Mouse (Mus musculus) heart, postnatal 4 days (tissue): ENCODE results near the gene Bbs9. TPM values are rescaled to one million over a fixed set of nuclear protein-coding genes. Genes with fewer than 3 reads are reported as not detected.

Source experiments
- DNase-seq: peaks from one replicate; pipeline ENCODE4 v3.0.0; 2021
- total RNA-seq, 2 experiments: library from RNA; stranded (reverse); gene quantifications; 2 replicates each; pipeline ENCODE4 v1.2.3; 2021

The Bbs9 gene
- total RNA-seq, 2 experiments from 2014 or later, result 14.0 to 15.9 TPM

DNA sequence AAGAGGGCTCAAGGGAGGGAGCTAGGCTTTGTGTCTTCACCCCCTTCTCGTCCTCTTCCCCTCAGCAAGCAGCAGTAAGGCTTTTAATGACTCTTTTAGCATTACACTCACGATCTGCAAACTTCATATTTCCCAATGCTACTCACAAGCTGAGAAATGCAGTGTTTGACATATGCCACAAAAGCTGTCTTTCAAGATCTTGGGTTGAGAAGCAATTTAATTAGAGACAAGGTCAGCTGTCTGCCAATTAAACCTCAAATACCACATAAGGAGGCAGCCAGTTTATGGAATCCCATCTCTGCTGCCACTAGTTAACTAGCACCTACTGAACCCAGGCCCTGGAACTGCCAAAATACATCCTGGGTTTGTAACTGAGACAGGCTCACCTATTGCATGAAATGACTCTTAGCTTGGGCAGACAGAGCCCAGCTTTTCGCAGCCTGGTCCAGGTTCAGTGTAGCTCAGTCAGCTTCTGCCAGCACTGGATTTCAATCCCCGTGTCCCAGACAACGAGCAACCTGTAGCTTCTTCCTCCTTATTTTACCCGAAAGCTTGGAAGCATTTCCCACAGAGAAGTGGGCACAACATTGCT lies 278.7 kb downstream of the Bbs9 start:
- DNase-seq, result no peak

DNA sequence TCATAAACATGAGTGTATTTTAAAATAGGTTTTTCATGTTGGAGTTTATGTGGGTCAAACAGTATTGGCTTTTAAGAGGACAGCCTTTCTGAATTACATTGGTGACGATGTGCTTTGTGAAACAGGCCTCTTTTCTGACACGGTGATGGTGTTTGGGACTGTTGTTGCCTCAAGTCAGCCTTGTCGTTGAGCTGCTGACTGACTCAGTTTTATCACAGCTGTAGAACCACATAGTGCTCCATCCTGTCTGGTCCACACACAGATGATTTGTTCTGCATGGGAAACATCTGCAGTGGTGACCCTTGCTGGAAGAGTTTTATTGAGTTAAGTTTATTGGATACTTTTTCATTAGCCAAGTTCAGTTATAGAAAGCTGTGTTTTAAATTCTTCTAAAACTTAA lies 283.0 kb downstream of the Bbs9 start:
- DNase-seq, result no peak

DNA sequence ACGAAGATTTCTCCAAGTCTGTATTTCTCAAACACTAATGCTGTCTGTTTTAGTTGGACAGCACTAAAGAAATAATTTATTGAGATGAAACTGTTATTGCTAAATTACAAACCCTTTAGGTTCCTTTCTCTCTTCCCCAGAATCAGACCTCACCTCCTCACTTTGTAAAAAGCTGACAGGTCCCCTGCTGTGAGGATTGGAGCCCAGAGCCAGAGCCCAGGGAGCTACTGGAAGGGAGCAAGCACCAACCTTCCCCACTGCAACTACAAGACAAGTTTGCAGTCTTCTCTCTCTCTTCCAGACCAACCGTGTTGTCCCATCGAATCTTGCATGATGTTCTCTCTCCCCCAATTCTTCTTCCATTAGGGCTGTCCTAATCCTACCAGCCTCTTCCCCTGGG lies 283.7 kb downstream of the Bbs9 start:
- no peak for DNase-seq

DNA sequence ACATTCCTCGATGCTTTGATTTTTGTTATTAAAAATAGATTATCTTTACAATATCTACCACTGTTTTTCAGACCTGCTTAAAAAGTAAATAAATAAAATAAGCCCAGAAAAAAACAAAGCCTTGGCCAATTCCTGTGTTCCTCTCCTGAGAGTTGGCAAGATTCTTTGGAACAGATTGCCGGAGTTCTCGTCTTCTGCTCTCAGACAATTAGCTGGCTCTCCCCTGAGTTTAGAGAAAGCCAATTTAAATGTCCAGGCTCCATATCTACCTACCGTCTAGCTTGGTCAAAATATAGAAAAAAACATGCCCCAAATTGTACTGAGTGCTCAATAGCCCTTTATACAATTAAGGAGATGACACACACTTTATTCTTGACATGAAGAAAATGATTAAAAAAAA lies 284.9 kb downstream of the Bbs9 start:
- no peak for DNase-seq

DNA sequence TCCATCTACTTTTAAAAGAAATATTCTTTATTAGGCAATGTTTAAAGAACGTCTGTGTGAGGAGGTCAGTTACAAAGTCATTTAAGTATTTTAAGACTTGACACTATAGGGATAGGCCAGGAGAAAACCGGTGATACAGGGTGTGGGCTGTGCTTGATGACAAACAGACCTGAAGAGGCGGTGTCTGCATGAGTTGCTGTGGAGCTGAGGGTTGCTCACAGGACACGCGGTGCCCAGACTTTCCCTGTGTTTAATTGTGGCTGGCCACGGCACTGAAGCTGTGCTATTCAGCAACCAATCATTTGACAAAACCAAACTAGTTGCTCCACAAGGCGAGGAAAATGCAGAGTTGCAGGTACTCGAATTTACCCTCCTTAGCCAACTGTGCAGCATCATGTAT lies 286.0 kb downstream of the Bbs9 start:
- no peak for DNase-seq

DNA sequence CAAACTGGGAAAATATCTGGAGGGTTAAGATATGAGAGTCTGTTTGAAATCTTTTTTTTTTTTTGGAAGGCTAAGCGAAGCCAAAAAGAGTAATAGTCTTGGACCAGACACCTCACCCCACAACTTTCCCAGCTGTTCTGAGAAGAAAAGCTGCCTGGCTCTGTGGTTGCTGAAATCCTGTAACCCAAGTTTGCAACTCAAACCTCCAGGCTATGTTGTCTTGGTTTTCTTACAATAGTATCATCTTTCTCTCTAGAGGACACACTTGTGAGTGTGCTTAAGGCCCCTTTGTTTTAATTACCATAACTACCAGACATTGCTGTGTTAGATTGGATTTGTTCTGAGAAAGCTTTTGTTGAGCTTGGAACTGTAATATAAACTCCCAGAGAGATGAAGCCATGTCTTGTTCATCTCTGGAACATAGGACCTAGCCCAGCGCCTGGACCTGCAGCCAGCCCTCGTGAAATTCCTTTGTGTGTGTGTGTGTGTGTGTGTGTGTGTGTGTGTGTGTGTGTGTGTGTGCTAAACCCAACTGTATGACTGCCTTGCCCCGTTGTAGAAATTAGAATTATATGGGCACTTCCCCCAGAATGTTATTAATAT lies 290.2 kb downstream of the Bbs9 start:
- DNase-seq, result no peak

DNA sequence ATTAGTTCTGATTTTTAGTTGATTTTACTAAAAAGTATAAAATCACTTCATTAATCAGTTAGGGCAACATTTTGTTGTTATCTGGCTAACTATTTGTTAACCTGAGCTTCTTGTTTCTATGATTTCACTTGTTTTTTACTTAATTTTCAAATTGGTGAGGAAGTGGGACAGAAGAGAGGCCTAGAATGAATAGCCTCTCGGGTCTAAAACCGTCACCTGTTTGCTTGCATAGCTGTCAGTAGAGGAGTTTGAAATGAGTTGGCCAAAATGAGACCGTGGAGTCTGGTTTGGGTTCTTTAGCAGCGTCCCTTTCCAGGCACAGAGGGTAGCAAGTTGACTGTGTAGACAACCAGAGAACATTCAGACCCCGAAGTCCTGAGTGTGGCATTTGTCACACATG lies 291.6 kb downstream of the Bbs9 start:
- no peak for DNase-seq

DNA sequence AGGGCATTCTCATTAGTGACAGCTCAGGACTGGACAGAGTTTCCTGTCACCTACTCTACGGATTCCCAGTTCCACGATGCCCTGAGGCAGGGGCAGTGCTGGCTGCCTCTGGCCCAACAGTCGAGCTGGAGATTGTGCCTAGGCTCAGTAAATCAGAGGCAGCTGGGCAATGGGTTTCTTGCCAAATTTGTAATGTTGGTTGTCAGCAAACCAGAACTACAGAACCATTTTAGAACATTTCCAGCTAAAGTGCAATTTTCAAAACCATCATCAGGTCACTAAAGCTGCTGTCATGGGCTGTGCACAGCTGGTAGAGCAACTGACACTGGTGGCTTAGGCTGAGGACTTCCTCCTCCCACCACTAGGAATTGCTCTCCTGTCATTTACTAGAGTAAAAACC lies 292.3 kb downstream of the Bbs9 start:
- no peak for DNase-seq

DNA sequence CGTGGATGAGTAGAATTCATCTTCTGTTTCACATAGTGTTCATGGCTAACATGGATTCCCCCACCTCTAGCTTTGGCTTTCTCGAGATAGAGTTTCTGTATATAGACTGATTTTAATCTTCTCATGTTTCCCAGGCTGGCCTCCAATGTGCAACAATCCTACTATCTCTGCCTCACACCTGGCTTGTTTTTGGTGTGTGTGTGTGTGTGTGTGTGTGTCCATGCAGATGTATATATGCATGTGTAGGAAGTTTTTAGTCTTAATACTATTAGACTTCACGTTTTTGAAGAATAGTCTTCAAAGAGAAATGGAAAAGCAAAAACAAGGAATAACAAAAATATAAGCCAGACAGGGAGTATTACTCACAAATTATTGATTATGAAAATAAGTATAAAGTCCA lies 296.3 kb downstream of the Bbs9 start:
- DNase-seq, result no peak

DNA sequence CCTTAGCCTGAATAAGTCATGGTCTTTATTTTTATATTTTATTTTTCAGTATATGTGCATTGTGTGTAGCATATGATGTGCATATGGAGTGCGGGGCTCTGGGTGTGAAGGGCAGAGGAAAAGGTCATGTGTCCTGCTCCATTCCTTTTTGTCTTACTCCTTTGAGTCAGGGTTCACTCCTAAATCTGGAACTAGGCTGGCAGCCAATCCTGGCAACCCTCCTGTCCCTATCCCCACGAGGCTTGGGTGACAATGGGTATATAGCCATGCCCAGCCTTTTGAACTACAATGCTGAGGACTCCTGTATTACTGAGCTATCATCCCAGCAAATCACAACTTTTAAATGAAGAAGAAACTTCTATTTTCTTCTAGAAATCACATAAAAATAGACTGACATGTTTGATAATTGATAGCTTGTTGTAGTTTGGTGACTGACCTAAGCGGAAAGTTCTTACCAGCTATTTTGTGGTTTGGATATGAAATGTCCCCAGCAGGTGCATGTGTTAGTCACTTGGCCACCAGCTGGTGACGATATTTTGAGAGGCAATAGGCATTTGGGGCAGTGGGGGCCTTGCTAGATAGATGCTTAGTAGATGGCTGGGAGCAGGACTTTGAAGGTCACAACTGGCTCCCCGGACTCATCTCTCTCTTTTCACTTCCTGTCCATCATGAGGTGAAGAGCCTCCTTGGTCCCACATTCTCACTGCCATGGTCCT lies 300.9 kb downstream of the Bbs9 start:
- no peak for DNase-seq

DNA sequence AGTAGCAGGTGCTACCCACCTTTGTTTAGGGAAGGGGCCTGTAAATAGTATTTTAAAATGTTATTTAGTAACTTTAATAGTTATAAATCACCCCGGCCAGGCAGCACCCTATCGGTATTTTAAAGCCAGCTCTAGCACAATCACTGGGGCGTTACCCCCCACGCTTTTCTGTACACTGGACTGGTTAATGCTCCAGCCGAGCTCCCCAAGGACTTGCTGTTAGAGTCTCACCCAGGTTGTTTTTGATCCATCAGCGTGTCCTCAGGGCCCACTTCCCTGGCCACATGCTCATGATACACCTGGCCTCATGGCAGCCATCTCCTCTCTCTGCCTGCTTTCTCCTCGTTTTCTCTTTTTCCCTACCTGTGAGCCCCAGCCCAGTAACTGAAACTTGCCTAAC lies 301.9 kb downstream of the Bbs9 start:
- DNase-seq, result no peak

DNA sequence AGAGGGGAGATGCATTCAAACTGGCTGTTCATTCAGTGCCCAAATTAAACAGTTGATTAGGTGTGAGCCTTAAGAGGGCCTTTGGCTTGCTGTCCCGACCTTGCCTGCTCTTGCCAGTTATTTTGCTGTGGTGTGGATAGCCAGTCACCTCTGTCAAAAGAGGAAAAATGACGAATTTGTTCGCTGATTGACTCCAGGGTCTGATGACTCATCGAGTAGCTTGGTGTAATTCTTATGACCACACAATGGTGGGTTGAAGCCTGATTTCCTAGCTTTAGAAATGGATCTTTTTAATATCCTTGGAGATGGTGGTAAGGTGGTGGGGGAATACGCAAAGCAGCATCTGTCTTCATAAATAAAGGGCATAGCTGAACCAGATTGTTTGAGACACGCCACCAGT lies 304.1 kb downstream of the Bbs9 start:
- no peak for DNase-seq

DNA sequence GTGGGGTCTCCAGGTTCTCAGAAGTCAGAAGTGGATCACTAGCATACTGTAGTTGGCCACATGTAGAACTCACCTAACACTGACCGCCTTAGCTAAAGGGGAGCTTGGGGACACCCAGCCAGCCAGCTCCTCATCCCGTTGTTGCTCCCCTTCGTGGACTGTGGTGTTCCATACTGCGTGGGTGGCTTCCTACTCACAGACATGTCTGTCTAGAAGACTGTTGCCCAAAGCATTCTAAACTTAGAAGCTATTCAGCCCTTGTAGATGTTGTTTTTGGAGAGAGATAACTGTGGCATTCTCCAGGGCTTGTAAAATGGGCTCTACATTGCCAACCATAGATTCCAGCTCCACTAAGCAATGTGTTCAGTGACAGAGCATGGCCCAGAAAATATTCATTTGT lies 310.5 kb downstream of the Bbs9 start:
- no peak for DNase-seq

DNA sequence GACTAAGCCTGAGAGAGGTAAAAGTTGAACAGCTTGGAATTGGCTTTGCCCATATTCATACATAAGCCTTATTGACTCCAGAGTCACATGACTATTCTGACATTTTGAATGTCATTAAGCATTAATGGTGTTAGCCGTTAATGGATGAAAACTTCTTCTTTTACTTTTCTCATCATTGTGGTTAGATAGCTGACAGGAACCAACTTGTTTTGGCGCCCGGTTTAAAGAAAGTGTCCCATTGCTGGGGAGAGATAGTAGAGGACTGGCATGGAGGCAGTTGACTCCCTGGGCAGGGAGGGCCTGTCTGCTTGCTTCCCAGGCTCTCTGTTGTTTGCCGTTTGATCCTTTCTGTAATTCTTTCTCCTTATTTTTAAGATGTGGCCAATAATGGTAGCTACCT lies 312.9 kb downstream of the Bbs9 start:
- no peak for DNase-seq

DNA sequence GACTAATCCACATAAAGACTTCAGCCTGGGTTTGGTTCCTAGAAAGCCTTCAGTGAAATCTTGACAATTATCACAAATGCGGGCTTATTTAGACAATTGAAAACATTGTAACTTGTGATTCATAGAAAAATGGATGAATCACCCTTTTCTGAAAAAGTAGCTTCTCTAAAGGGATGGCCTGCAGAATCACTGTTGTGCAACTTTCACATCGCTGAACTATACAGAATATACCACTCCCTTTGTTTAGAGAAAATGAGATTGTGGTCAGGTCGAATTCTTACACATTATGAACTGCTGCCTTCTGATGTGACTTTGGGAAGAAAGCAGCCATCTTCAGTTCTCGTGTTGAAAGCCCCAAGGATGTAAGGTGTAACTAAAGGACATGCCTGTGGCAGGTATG lies 313.3 kb downstream of the Bbs9 start:
- DNase-seq, result no peak

DNA sequence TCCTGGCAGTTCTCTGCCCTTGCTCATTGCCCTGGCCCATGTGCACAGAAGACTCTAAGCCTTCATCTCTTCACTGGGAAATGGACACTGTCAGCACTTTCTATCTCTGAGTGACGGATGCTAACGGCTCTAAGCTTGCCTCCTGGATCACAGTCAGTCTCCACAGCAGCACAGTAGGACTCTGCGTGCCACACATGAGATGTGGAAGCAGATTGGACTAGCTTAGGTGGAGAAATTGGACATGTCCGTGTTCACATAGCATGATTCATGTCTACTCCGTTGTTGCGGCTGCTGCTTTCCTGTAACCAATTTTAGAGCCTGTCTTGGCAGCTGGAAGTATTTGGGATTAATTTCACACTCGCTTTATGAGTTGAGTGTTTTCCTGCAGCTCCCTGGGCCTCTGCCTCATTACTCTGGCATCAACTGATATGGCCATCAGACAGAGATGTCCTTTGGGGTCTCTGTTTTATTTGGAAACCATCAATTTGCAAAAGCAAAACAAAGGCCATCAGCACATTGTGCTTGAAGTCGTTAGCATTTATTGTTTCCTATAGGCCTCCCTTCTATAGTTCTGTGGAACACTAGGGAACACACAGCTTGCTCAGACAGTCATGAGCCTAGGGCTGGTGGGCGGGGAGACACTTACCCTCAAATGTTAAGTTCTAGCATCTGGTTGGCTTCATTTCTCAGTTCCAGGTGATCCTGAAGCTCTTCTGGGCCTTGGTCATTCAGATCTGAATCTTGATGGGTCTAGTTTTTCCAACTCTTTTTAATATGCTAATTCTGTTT lies 314.1 kb downstream of the Bbs9 start:
- no peak for DNase-seq

DNA sequence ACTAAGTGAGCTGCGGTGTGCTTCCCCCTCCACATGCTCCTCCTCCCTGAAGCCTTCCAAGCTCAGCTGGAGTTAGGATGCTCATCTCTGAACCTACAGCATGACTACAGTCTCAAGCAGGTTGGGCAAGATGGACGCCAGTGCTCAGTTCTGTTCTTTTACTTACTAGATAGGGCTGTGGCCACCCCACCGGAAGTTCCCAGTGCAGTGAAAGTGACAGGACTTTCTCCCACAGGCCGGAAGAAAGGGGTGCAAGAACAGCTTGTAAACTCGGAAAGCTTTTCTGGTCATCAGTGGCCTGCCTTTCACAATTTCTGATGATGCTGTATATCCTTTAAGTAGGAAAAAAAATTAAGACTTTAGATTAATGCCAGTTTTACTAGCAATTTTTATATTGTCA lies 315.7 kb downstream of the Bbs9 start:
- no peak for DNase-seq

DNA sequence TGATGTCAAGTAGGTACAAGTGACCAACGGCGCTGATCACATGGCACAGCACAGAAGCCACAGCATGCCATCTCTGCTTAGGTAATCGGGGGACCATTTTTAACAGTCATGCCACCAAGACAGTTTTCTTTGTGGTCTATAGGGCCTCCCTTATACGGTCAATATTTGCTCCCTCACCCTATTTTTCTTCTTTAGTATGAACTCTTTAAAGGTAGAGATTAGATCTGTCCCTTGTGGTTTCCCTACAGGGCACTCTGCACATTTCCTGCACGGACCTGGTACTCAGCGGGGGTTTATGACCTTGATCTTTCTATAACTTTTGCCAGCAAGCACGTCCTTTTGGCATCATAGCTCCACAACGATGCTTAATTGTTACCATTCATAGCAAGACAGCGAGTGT lies 316.2 kb downstream of the Bbs9 start:
- DNase-seq, result no peak

DNA sequence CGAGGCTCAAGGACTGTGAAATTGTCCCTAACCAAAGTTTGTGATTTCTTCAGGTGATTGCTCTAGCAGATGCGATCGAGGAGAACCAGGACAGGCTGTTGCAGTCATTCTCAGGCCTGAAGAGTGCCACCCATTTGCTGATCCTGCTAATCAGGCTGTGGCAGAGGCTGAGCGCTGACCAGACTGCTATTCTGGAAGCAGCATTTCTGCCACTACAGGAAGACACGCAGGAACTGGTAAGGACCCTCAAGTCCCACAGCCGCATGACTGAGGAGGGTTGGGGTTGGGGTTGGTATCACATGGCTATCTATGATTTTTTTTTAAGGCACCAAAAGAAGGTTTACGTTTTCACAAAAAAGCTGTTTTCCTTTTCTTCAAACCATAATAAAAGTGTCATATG lies 318.2 kb downstream of the Bbs9 start:
- DNase-seq, result no peak

DNA sequence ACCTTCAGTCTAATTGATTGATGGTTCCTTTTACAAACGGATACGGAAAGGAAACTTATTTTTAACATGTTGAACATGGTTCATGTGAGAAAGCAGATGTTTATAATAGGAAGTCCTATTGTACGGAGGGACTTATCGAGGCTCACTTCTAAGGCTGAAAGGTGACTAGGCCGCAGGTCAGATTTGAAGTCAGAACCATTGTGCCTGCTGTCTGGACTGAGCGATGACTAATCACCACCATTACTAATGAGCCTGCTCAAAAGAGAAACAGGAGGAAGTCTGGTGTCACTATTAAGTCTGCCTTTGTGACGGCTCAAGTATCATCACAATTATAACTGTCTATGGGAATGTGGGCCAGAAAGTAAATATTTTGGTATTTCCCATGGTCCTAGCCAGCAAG lies 325.2 kb downstream of the Bbs9 start:
- DNase-seq, result no peak

DNA sequence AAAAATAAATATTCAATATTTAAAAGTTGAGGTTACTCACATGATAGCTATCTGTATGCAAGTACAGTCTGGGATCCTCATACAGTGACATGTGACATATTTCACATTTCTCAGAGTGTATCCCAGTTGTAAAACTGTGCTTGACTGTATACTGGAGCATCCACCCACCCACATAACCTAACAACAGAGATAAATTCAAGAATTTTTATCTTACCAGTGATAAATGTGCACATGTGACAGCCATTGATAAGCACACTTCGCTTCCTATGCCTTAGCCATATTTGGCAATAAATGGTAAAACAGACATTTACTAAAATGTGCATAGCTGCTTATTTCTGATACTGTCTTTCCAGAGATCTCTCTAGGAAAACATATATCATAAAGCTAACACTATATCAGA lies 330.5 kb downstream of the Bbs9 start:
- no peak for DNase-seq

DNA sequence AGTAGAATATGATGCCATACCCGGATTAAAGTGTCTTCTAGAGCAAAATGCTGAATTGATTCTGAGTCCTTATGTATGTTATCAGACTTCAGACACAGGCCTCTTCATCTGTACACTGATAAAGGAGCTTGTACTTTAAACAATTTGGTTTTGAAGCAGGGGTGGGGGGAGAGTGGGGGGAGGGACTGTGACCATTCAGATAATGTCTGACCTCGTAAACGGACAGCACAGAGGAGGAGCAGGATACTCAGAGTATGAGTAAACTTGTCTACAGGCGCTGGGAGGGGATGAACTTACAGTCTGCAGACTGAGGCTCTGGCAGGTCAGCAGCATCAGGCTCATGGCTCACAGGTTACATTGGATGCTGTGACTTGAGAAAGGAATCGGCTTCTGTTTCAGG lies 331.0 kb downstream of the Bbs9 start:
- no peak for DNase-seq

DNA sequence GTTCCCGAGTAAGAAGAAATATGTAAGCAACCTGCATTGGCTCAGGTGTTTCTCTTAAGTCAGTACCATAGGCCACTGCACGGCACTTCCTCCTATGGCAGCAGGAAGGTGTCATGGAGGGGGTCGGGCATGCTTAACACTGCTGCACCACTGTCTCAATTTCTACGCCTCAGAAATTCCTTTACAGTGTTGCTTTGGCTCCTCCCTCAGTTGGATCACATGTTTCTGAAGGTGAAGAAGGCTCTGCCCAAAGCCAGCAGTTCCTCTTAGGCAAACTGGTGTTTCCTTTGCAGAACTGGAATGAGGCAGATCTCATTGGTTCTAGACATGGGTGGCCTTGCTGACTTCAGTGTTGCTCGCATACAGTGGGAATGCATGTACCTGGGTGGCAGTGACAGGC lies 332.2 kb downstream of the Bbs9 start:
- no peak for DNase-seq
